Mouse (Mus musculus) kidney, embryonic 16.5 days (tissue): ENCODE measurements at regions not wholly inside any gene's neighbourhood (a gene's known extent, or its start where the extent isn't known, plus 50 kb on each side); places are given as distances from the start of the nearest gene placed in this dataset.

Experiments used
- ATAC-seq: fragments of 200-750 bp; cut with Nextera tagmentation; 2 replicates; pipeline ENCODE4 v1.8.0; 2017; ENCODE audit warnings: moderate TSS enrichment; ENCODE audit not compliant: low FRiP score, low TSS enrichment
- H3K27ac ChIP-seq: fragments of 300-500 bp; sonication (generic); 2 replicates; pipeline ENCODE4 v1.5.1; 2014; ENCODE audit warnings: low read length
- H3K27me3 ChIP-seq: fragments of 300-500 bp; sonication (generic); 2 replicates; pipeline ENCODE4 v1.6.1; 2014; ENCODE audit warnings: low read length, control low read depth, mixed read lengths; ENCODE audit not compliant: insufficient read depth
- H3K36me3 ChIP-seq: fragments of 300-500 bp; sonication (generic); 2 replicates; pipeline ENCODE4 v1.6.1; 2014; ENCODE audit warnings: low read length, control low read depth, mixed read lengths; ENCODE audit not compliant: insufficient read depth
- H3K4me1 ChIP-seq: fragments of 300-500 bp; sonication (generic); 2 replicates; pipeline ENCODE4 v1.6.1; 2014; ENCODE audit warnings: low read length, control low read depth, mixed read lengths; ENCODE audit not compliant: insufficient read depth
- H3K4me2 ChIP-seq: fragments of 300-500 bp; sonication (generic); replicated peaks from 2 replicates; pipeline ENCODE4 v1.6.1; 2014; ENCODE audit warnings: low read depth, low read length
- H3K4me3 ChIP-seq: fragments of 300-500 bp; sonication (generic); 2 replicates; pipeline ENCODE4 v1.5.1; 2014; ENCODE audit warnings: mild to moderate bottlenecking, low read length
- H3K9ac ChIP-seq: fragments of 300-500 bp; sonication (generic); replicated peaks from 2 replicates; pipeline ENCODE4 v1.6.1; 2014; ENCODE audit warnings: low read length
- H3K9me3 ChIP-seq: fragments of 300-500 bp; sonication (generic); 2 replicates; pipeline ENCODE4 v1.6.1; 2016; ENCODE audit warnings: low read length, control low read depth
- WGBS: fragments of 180-500 bp; shearing (Covaris S2); extraction: QIAGEN DNeasy Blood & Tissue Kit; methylation state at CpG from one replicate; pipeline ENCODE4 v1.1.7; 2014; 5-methylcytosine and 5-hydroxymethylcytosine counted together

- no peaks in the 10 kb centered on the region for H3K27me3 ChIP-seq
- no peaks in the 10 kb centered on the region for H3K9me3 ChIP-seq
- H3K36me3 ChIP-seq = no peaks in the 10 kb centered on the region
- no peak overlapping the region for H3K4me2 ChIP-seq
- H3K4me3 ChIP-seq = no peak overlapping the region
- no peak for ATAC-seq
- H3K9ac ChIP-seq = no peak overlapping the region
- peaks cover 4% of the 10 kb centered on the region for H3K4me1 ChIP-seq
- H3K27ac ChIP-seq = no peak overlapping the region
- 47% methylated on average over 6 of the region's 6 CpGs for WGBS
These were observed 70.5 kb downstream of the Hes1 start for GRCm38 (mm10) chr16:30134642-30135165.

- H3K9me3 ChIP-seq = no peaks in the 10 kb centered on the region
- H3K4me3 ChIP-seq = no peak overlapping the region
- H3K36me3 ChIP-seq = no peaks in the 10 kb centered on the region
- H3K4me1 ChIP-seq = no peaks in the 10 kb centered on the region
- no peak overlapping the region for H3K27ac ChIP-seq
- 87% methylated on average over 5 of the region's 5 CpGs for WGBS
- no peak overlapping the region for H3K4me2 ChIP-seq
- no peak overlapping the region for H3K9ac ChIP-seq
- ATAC-seq = no peak
- no peaks in the 10 kb centered on the region for H3K27me3 ChIP-seq
These were observed 72.7 kb downstream of the Hes1 start for GRCm38 (mm10) chr16:30136849-30137248.

GRCm38 (mm10) chr16:30137812-30138211 lies 73.6 kb downstream of the Hes1 start:
- Histone ChIP-seq H3K4me2 (no peak overlapping the region), H3K27ac (no peak overlapping the region), H3K4me3 (no peak overlapping the region), H3K27me3 (no peaks in the 10 kb centered on the region; the same call in 1 of the 2 replicates), H3K9me3 (no peaks in the 10 kb centered on the region), H3K36me3 (no peaks in the 10 kb centered on the region), H3K9ac (no peak overlapping the region), H3K4me1 (no peaks in the 10 kb centered on the region)
- 90% methylated on average over 1 of the region's 1 CpGs for WGBS
- no peak for ATAC-seq

GRCm38 (mm10) chr16:30144818-30145464 lies 80.8 kb downstream of the Hes1 start:
- peaks cover 17% of the 10 kb centered on the region for H3K4me1 ChIP-seq
- no peaks in the 10 kb centered on the region for H3K36me3 ChIP-seq
- peak overlapping the region; percentile 53 for H3K9ac ChIP-seq
- no peaks in the 10 kb centered on the region; the same call in 1 of the 2 replicates for H3K27me3 ChIP-seq
- H3K4me2 ChIP-seq = peak overlapping the region; percentile 52
- H3K27ac ChIP-seq = no peak overlapping the region
- WGBS = 21% methylated on average over 13 of the region's 13 CpGs
- H3K9me3 ChIP-seq = 0 out of 2 replicates have a peak, but pooled peaks cover 3% of the 10 kb centered on the region
- ATAC-seq = no peak
- H3K4me3 ChIP-seq = peak overlapping the region; percentile 18; the same call in 1 of the 2 replicates

- Histone ChIP-seq H3K27me3 (no peaks in the 10 kb centered on the region; the same call in 1 of the 2 replicates), H3K36me3 (no peaks in the 10 kb centered on the region), H3K9ac (peak overlapping the region; percentile 53), H3K4me2 (peak overlapping the region; percentile 52), H3K4me1 (peaks cover 17% of the 10 kb centered on the region), H3K4me3 (peak overlapping the region; percentile 18; the same call in 1 of the 2 replicates), H3K27ac (no peak overlapping the region), H3K9me3 (0 out of 2 replicates have a peak, but pooled peaks cover 3% of the 10 kb centered on the region)
- WGBS = 14% methylated on average over 16 of the region's 16 CpGs
- peak; percentile 50 for ATAC-seq
These were observed 81.5 kb downstream of the Hes1 start for GRCm38 (mm10) chr16:30145465-30146207.

- H3K36me3 ChIP-seq = no peaks in the 10 kb centered on the region
- H3K4me1 ChIP-seq = peaks cover 17% of the 10 kb centered on the region
- no peaks in the 10 kb centered on the region; the same call in 1 of the 2 replicates for H3K27me3 ChIP-seq
- H3K9ac ChIP-seq = no peak overlapping the region
- H3K9me3 ChIP-seq = 0 out of 2 replicates have a peak, but pooled peaks cover 3% of the 10 kb centered on the region
- 80% methylated on average over 1 of the region's 1 CpGs for WGBS
- H3K4me2 ChIP-seq = no peak overlapping the region
- no peak overlapping the region for H3K4me3 ChIP-seq
- no peak overlapping the region for H3K27ac ChIP-seq
- ATAC-seq = no peak
These were observed 82.0 kb downstream of the Hes1 start for GRCm38 (mm10) chr16:30146208-30146525.

- Histone ChIP-seq H3K9ac (no peak overlapping the region), H3K36me3 (no peaks in the 10 kb centered on the region)
These were observed 83.1 kb downstream of the Hes1 start for GRCm38 (mm10) chr16:30147296-30147695.

GRCm38 (mm10) chr16:30151104-30151503 lies 86.9 kb downstream of the Hes1 start:
- Histone ChIP-seq H3K9me3 (0 out of 2 replicates have a peak, but pooled peaks cover 3% of the 10 kb centered on the region), H3K9ac (no peak overlapping the region), H3K27ac (no peak overlapping the region), H3K4me3 (no peak overlapping the region), H3K4me1 (peaks cover 18% of the 10 kb centered on the region), H3K4me2 (no peak overlapping the region), H3K36me3 (no peaks in the 10 kb centered on the region), H3K27me3 (0 out of 2 replicates have a peak, but pooled peaks cover 3% of the 10 kb centered on the region)
- no peak for ATAC-seq
- WGBS = 81% methylated on average over 3 of the region's 3 CpGs

More at GRCm38 (mm10) chr16:30147296-30147695, 83.1 kb downstream of the Hes1 start:
- no peak overlapping the region for H3K4me2 ChIP-seq
- H3K4me1 ChIP-seq = peaks cover 17% of the 10 kb centered on the region
- H3K9me3 ChIP-seq = 0 out of 2 replicates have a peak, but pooled peaks cover 3% of the 10 kb centered on the region
- H3K27ac ChIP-seq = no peak overlapping the region
- 78% methylated on average over 4 of the region's 4 CpGs for WGBS
- no peak overlapping the region for H3K4me3 ChIP-seq
- no peak for ATAC-seq
- H3K27me3 ChIP-seq = peaks cover 3% of the 10 kb centered on the region; the same call in 1 of the 2 replicates

GRCm38 (mm10) chr16:30155070-30155469 lies 90.9 kb downstream of the Hes1 start:
- Histone ChIP-seq H3K9me3 (no peaks in the 10 kb centered on the region), H3K4me3 (no peak overlapping the region), H3K9ac (no peak overlapping the region), H3K27ac (no peak overlapping the region), H3K4me1 (peaks cover 18% of the 10 kb centered on the region), H3K36me3 (no peaks in the 10 kb centered on the region), H3K4me2 (no peak overlapping the region), H3K27me3 (0 out of 2 replicates have a peak, but pooled peaks cover 3% of the 10 kb centered on the region)
- no peak for ATAC-seq
- WGBS = 20% methylated on average over 6 of the region's 6 CpGs
